Mouse (Mus musculus): Measurements from ENCODE around the gene Hoxa9. TPM values are rescaled to one million over a fixed set of nuclear protein-coding genes. Genes with fewer than 3 reads are reported as not detected.

Hoxa9 gene
- polyA plus RNA-seq, 1 experiment from 2014 or later = 0.06 TPM

- H3K9ac ChIP-seq (ENCODE audit: low read length) = peak overlapping the region; percentile 75
- H3K27ac ChIP-seq (ENCODE audit: low read length) = peak overlapping the region; percentile 97
- peak overlapping the region; percentile 57 for H3K4me2 ChIP-seq (ENCODE audit: low read depth, low read length)
- ATAC-seq (ENCODE audit: low read depth) = peak; percentile 39
- H3K4me3 ChIP-seq (ENCODE audit: low read length) = peak overlapping the region; percentile 65
- H3K27me3 ChIP-seq (ENCODE audit: control insufficient read depth, insufficient read depth, low read depth, low read length) = peaks cover 38% of the 10 kb centered on the region
- no peaks in the 10 kb centered on the region for H3K36me3 ChIP-seq (ENCODE audit: control insufficient read depth, insufficient read depth, low read length)
- H3K9me3 ChIP-seq (ENCODE audit: control insufficient read depth, low read length) = no peaks in the 10 kb centered on the region
- WGBS = 1% methylated on average over 41 of the region's 41 CpGs
- peaks cover 18% of the 10 kb centered on the region for H3K4me1 ChIP-seq (replicated peaks; ENCODE audit: control insufficient read depth, insufficient read depth, low read length)
Measured at GRCm38 (mm10) chr6:52174968-52175751, 55.7 kb downstream of the Hoxa9 start.

GRCm38 (mm10) chr6:52173648-52174047, 57.2 kb downstream of the Hoxa9 start:
- H3K9ac ChIP-seq (ENCODE audit: low read length) = peak overlapping the region; percentile 69
- H3K9me3 ChIP-seq (ENCODE audit: control insufficient read depth, low read length) = no peaks in the 10 kb centered on the region
- peaks cover 22% of the 10 kb centered on the region for H3K4me1 ChIP-seq (replicated peaks; ENCODE audit: control insufficient read depth, insufficient read depth, low read length)
- peak overlapping the region; percentile 66 for H3K4me2 ChIP-seq (ENCODE audit: low read depth, low read length)
- peaks cover 39% of the 10 kb centered on the region for H3K27me3 ChIP-seq (ENCODE audit: control insufficient read depth, insufficient read depth, low read depth, low read length)
- ATAC-seq (ENCODE audit: low read depth) = no peak
- H3K27ac ChIP-seq (ENCODE audit: low read length) = peak overlapping the region; percentile 90
- peak overlapping the region; percentile 48 for H3K4me3 ChIP-seq (ENCODE audit: low read length)
- no peaks in the 10 kb centered on the region for H3K36me3 ChIP-seq (ENCODE audit: control insufficient read depth, insufficient read depth, low read length)
- 6% methylated on average over 4 of the region's 4 CpGs for WGBS

MicroRNAs encoded within 50 kb of the gene (microRNA counts, 519-probe panel; counts per million panel counts)
- microRNA mmu-miR-196b = 1,826 counts per million, percentile 30 among the panel's probes with 10 or more counts

Small RNA genes lying within 50 kb of the gene (microRNA-seq; reads per million reads assigned to microRNA genes)
- gene Mir196b = 56.3 reads per million, percentile 44 among the genes with 10 or more reads in this experiment

Other genes with a start within 250 kb of the Hoxa9 start
- 68.7 and 71.7 TPM in 2 replicates for gene Skap2, start 218.5 kb downstream of the Hoxa9 start, polyA plus RNA-seq (2015; fragmentation: Nextera tagmentation; extraction: Ambion mirVana)
- 1.4 and 1.6 TPM in 2 replicates for gene Hoxa1, start 72.8 kb downstream of the Hoxa9 start, polyA plus RNA-seq (2015; fragmentation: Nextera tagmentation; extraction: Ambion mirVana)
- 9.5 and 10.2 TPM in 2 replicates for gene Hoxa2, start 66.3 kb downstream of the Hoxa9 start, polyA plus RNA-seq (2015; fragmentation: Nextera tagmentation; extraction: Ambion mirVana)
- gene 5730596B20Rik, start 53.6 kb downstream of the Hoxa9 start, polyA plus RNA-seq (2015; fragmentation: Nextera tagmentation; extraction: Ambion mirVana) = 2.4 and 2.5 TPM in 2 replicates
- 2.4 and 2.7 TPM in 2 replicates for gene Hoxa4, start 39.3 kb downstream of the Hoxa9 start, polyA plus RNA-seq (2015; fragmentation: Nextera tagmentation; extraction: Ambion mirVana)
- 32.3 and 36.3 TPM in 2 replicates for gene Hoxa5, start 26.5 kb downstream of the Hoxa9 start, polyA plus RNA-seq (2015; fragmentation: Nextera tagmentation; extraction: Ambion mirVana)
- gene Hoxa6, start 22.4 kb downstream of the Hoxa9 start, polyA plus RNA-seq (2015; fragmentation: Nextera tagmentation; extraction: Ambion mirVana) = 2.0 and 2.2 TPM in 2 replicates
- 6.6 and 7.6 TPM in 2 replicates for gene Hoxa3, start 17.8 kb downstream of the Hoxa9 start, polyA plus RNA-seq (2015; fragmentation: Nextera tagmentation; extraction: Ambion mirVana)
- gene Gm28308, start 17.8 kb downstream of the Hoxa9 start, polyA plus RNA-seq (2015; fragmentation: Nextera tagmentation; extraction: Ambion mirVana) = not detected in 2 replicates
- 5.8 and 6.9 TPM in 2 replicates for gene Hoxa7, start 9.2 kb downstream of the Hoxa9 start, polyA plus RNA-seq (2015; fragmentation: Nextera tagmentation; extraction: Ambion mirVana)
- 0.21 TPM in 1 of 2 replicates, not detected in the other for gene Hoxa10, start 9.8 kb upstream of the Hoxa9 start, polyA plus RNA-seq (2015; fragmentation: Nextera tagmentation; extraction: Ambion mirVana)
- gene Hoxa11, start 14.7 kb upstream of the Hoxa9 start, polyA plus RNA-seq (2015; fragmentation: Nextera tagmentation; extraction: Ambion mirVana) = not detected in 2 replicates
- not detected in 2 replicates for gene Hoxa13, start 29.8 kb upstream of the Hoxa9 start, polyA plus RNA-seq (2015; fragmentation: Nextera tagmentation; extraction: Ambion mirVana)
- gene Evx1, start 82.4 kb upstream of the Hoxa9 start, polyA plus RNA-seq (2015; fragmentation: Nextera tagmentation; extraction: Ambion mirVana) = not detected in 2 replicates